Mouse (Mus musculus): Measurements from ENCODE around the gene Heca. TPM values are rescaled to one million over a fixed set of nuclear protein-coding genes. Genes with fewer than 3 reads are reported as not detected.

Heca gene
- total RNA-seq, 2 experiments from 2014 or later = 25.1 to 26.0 TPM

Other genes with a start within 250 kb of the Heca start
- 10 to 100 TPM; 45.0 to 49.2 TPM for gene Cited2, start 224.8 kb downstream of the Heca start, total RNA-seq (2021)
- under 1 TPM; 0.34 to 0.39 TPM for gene Txlnb, start 151.8 kb downstream of the Heca start, total RNA-seq (2021)
- 10 to 100 TPM; 13.3 to 15.0 TPM for gene Abracl, start 75.2 kb upstream of the Heca start, total RNA-seq (2021)
- 10 to 100 TPM; 51.0 to 58.0 TPM for gene Reps1, start 107.8 kb upstream of the Heca start, total RNA-seq (2021)

Measured in left cerebral cortex, postnatal 25 days (tissue).